12 mouse cellular contexts compared by ENCODE assay signal in genomic region chr5:9661870-9662589, GRCm38 (mm10).
DNase-seq lines count a peak whose midpoint lies in the region; ATAC-seq lines count a peak whose summit lies in the region.
"Had no signal": no experiment of that assay in that cellular context is flagged by ENCODE, and none has a peak within 500 bp of the region (broad histone marks: within the 10 kb centered on the region; RNA-seq: fewer than 3 reads in every experiment).

No protein-coding gene starts in this region.

- no peak overlapping the region for H3K9ac ChIP-seq in forebrain, embryonic 15.5 days (replicated peaks)
- H3K9ac ChIP-seq in midbrain, embryonic 16.5 days (ENCODE audit: low read depth, low read length), result no peak overlapping the region
- no peak overlapping the region for H3K9ac ChIP-seq in kidney, embryonic 16.5 days (replicated peaks; ENCODE audit: low read length)

- H3K36me3 ChIP-seq in forebrain, embryonic 15.5 days, result no peaks in the 10 kb centered on the region
- no peaks in the 10 kb centered on the region for H3K36me3 ChIP-seq in midbrain, embryonic 16.5 days (ENCODE audit: control insufficient read depth, insufficient read depth, low read length)
- H3K36me3 ChIP-seq in kidney, embryonic 16.5 days (ENCODE audit: insufficient read depth, low read length), result no peaks in the 10 kb centered on the region
- H3K36me3 ChIP-seq: heart, embryonic 10.5 days had no signal

- WGBS in forebrain, embryonic 15.5 days, result 17% methylated on average over 9 of the region's 9 CpGs
- 22% methylated on average over 9 of the region's 9 CpGs for WGBS in midbrain, embryonic 16.5 days
- WGBS in kidney, embryonic 16.5 days, result 64% methylated on average over 9 of the region's 9 CpGs

- H3K4me2 ChIP-seq in forebrain, embryonic 15.5 days (replicated peaks), result 0 out of 2 replicates have a peak overlapping the region, but pooled peaks have one; percentile 6
- no peak overlapping the region for H3K4me2 ChIP-seq in midbrain, embryonic 16.5 days (ENCODE audit: low read length)
- no peak overlapping the region for H3K4me2 ChIP-seq in kidney, embryonic 16.5 days (replicated peaks; ENCODE audit: low read depth, low read length)

- no peak overlapping the region for H3K4me3 ChIP-seq in forebrain, embryonic 15.5 days
- no peak overlapping the region for H3K4me3 ChIP-seq in midbrain, embryonic 16.5 days (ENCODE audit: low read depth, low read length)
- no peak overlapping the region for H3K4me3 ChIP-seq in kidney, embryonic 16.5 days (ENCODE audit: low read length)
- H3K4me3 ChIP-seq: heart, embryonic 10.5 days had no signal

- H3K9me3 ChIP-seq in forebrain, embryonic 15.5 days, result no peaks in the 10 kb centered on the region
- H3K9me3 ChIP-seq in midbrain, embryonic 16.5 days (replicated peaks; ENCODE audit: control insufficient read depth, low read length, poor library complexity, severe bottlenecking), result no peaks in the 10 kb centered on the region
- no peaks in the 10 kb centered on the region for H3K9me3 ChIP-seq in kidney, embryonic 16.5 days (ENCODE audit: low read length)
- H3K9me3 ChIP-seq: heart, embryonic 10.5 days had no signal

- H3K27me3 ChIP-seq in forebrain, embryonic 15.5 days, result no peaks in the 10 kb centered on the region
- no peaks in the 10 kb centered on the region for H3K27me3 ChIP-seq in midbrain, embryonic 16.5 days (ENCODE audit: control insufficient read depth, insufficient read depth, low read depth, low read length)
- H3K27me3 ChIP-seq in kidney, embryonic 16.5 days (ENCODE audit: insufficient read depth, low read length), result no peaks in the 10 kb centered on the region

- peak; percentile 20 for DNase-seq in Muller cell, postnatal 12 days (ENCODE audit: inconsistent ontology term)
- DNase-seq in layer of hippocampus, adult 9-11 months, result peak; percentile 56
- no peak for DNase-seq in adrenal gland, postnatal 25 days
- DNase-seq in gastrocnemius, adult 18-20 months (ENCODE audit: low spot score), result no peak
- DNase-seq: adrenal gland, postnatal 36 days had no signal

- peaks cover 8% of the 10 kb centered on the region for H3K4me1 ChIP-seq in forebrain, embryonic 15.5 days
- no peaks in the 10 kb centered on the region; the same call in 1 of the 2 replicates for H3K4me1 ChIP-seq in midbrain, embryonic 16.5 days (ENCODE audit: control insufficient read depth, insufficient read depth, low read length)
- no peaks in the 10 kb centered on the region for H3K4me1 ChIP-seq in kidney, embryonic 16.5 days (ENCODE audit: insufficient read depth, low read length)
- H3K4me1 ChIP-seq: heart, embryonic 10.5 days had no signal

- H3K27ac ChIP-seq in forebrain, embryonic 15.5 days (replicated peaks), result peak overlapping the region; percentile 45; the same call in 1 of the 2 replicates
- H3K27ac ChIP-seq in midbrain, embryonic 16.5 days (ENCODE audit: low read length), result peak overlapping the region; percentile 53
- H3K27ac ChIP-seq in kidney, embryonic 16.5 days (ENCODE audit: low read length), result no peak overlapping the region
- H3K27ac ChIP-seq: heart, embryonic 10.5 days; kidney, postnatal 0 days; stomach, postnatal 0 days had no signal

- peak; percentile 91 for ATAC-seq in forebrain, embryonic 15.5 days (replicated peaks)
- peak; percentile 87 for ATAC-seq in midbrain, embryonic 16.5 days
- ATAC-seq in kidney, embryonic 16.5 days (ENCODE audit: low FRiP score, low TSS enrichment), result no peak
- no peak for ATAC-seq in megakaryocyte progenitor cell, adult 5-6 weeks (replicated peaks; ENCODE audit: poor library complexity)

Comparison
In these comparisons a context has a peak if more than half of its experiments do, and no peak if none do; other contexts are left out.
1. DNase-seq: peak in Muller cell, postnatal 12 days (single experiment) and layer of hippocampus, adult 9-11 months (single experiment); none in adrenal gland, postnatal 25 days (single experiment) and gastrocnemius, adult 18-20 months (single experiment).
2. ATAC-seq: peak in forebrain, embryonic 15.5 days (single experiment) and midbrain, embryonic 16.5 days (single experiment); none in kidney, embryonic 16.5 days (single experiment) and megakaryocyte progenitor cell, adult 5-6 weeks (single experiment).